Mouse (Mus musculus) 3134 (cell line): ENCODE measurements at regions not wholly inside any gene's neighbourhood (a gene's known extent, or its start where the extent isn't known, plus 50 kb on each side); places are given as distances from the start of the nearest gene placed in this dataset.
A peak's percentile ranks its signal among the peaks of the same experiment; 100 is the strongest.

Source experiments
- DNase-seq: peaks from one replicate; pipeline ENCODE4 v3.0.0-alpha.2; 2011; ENCODE audit warnings: low spot score; ENCODE audit not compliant: insufficient read length; ENCODE audit errors: extremely low read depth

GRCm38 (mm10) chr11:71409211-71409765, 178.8 kb upstream of the Nlrp1b start:
- DNase-seq: no peak

DNA sequence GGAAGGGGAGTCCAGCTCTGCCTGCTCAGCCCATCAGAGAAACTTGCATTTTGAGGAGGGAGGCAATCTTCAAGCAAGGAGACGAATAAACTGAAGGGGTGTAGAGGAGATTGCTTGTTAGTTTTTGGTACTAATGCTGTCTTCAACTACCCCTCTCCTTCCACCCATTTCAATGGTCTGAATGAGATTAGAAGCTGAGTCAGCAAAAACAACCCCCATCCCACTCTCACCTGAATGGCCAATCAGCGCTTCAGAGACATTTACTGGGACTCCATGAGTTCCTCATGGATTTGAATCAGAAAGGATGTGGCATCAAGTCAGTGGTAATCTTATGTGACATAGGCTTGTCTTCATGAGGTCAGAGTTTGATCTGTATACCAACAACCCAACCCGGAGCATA, 180.0 kb upstream of the Nlrp1b start:
- no peak for DNase-seq

DNA sequence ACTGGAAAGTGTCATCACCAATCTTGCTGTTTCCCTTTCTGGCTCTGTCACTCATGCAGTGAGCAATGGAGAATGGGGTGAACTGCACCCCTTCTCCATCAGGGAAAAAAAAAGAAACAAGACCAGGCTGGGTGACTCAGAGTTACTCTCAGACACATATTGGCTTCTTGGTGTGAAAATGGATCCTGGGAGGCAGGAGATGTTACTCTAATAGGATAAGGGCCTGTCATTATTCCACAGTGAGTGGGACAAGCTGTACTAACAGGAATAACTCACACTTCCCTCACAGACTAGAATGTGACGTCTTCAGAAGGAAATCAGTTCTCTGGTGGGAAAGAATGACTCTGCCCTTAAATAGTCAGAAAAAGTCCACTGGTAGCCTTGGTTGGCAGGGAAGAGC, 181.4 kb upstream of the Nlrp1b start:
- DNase-seq: no peak

DNA sequence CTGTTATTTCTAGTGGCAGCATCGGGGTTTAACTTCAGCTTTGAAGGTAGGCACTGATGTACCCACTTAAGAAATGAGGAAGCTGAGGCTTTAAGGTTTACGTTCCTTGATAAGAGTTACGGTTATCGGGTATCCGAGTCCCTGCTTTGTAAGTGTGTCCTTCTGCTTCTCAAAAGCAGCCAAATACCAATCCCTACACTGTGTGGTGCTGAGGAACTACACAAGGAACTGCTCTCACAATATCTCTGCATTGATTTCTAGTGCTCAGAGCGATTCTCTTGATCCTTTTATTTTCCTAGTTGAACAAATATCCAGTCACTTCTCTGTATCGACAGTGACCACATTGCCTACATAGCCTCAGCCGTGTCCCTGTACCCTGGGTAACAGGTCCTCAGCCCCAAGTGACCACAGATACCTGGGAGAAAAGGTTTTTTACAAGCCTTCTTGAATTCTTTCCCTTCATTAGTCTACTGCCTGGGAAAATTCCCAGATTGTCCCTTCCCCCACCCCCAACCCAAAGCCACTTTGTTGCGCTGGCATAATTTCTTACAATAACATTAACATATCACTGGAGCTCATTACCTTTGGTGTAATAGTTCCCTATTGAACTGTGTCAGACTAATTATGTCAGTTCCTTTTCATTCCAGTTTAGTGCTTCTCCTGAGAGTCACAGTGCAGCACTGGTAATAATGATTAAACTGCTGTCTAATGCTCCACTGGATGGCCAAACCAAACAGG, 184.0 kb upstream of the Nlrp1b start:
- DNase-seq: no peak

GRCm38 (mm10) chr11:71415451-71415850, 184.9 kb upstream of the Nlrp1b start:
- no peak for DNase-seq

DNA sequence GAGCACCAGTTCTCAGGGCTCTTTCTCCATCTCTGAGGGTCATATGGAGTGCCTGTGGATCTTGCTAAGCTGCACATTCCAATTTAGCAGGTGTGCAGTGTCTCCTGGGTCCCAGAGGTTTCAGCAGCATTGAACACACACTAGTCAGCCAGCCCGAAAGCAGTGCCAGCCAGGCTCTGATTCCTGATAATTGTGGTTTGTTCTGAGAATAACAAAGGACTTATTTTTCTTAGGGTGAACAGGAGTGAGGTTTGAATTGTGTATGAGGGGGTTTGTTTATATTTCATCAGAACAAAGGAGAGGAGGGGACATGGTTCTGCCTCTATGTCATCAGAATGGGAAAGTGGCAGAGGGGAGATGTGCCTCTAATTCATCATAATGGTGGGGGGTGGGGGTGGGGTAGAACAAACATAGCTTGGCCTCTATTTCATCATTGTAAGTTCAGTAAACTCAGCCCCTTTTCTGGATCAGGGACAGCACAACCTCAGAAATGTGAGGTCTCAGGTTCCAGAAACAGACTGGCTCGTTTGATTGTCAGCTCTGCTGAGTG, 191.8 kb upstream of the Nlrp1b start:
- DNase-seq: no peak

DNA sequence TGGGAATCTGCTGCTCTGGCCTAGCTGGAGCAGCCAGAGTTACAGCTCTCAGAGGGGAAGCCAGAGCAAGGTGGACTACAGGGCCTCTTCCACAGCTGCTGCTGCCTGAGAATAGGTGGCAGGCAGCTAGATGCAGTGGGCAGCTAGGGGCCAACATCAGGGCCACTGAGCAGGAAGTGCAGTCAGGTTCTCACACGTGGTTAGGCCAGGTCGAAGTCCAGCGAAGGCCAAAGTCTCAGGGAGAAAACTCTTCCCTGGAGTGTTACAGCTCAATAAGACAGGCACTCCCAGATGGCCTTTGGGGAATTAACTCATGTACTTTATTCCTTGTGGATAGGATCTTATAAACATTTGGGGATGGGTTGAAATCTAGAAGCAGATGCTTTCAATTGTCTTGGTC, 192.7 kb upstream of the Nlrp1b start:
- no peak for DNase-seq

GRCm38 (mm10) chr11:71424879-71425278, 194.3 kb upstream of the Nlrp1b start:
- DNase-seq: no peak

DNA sequence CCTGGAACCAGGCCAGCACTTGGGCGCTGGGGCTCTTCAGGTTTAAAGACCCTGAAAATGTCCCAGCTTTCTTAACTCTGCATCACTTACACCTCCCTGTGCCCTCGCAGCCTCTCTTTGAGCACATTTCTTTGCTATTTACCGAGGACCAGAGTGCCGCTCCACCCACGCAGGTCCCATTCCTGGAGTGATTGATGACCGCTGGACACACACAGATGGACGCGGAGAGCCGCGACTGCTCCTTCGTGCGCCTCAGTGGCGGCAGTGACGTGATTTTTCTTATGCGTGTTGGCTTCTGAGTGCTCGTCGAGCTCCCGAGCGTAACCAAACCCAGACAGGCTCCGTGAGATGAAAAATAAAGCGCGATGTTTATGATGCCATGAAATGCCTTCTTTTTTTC, 199.2 kb upstream of the Nlrp1b start:
- DNase-seq: peak; percentile 6

- no peak for DNase-seq
Observed at GRCm38 (mm10) chr11:71434241-71434640, 203.7 kb upstream of the Nlrp1b start.

- no peak for DNase-seq
Observed at GRCm38 (mm10) chr11:71434886-71435285, 204.4 kb upstream of the Nlrp1b start.

DNA sequence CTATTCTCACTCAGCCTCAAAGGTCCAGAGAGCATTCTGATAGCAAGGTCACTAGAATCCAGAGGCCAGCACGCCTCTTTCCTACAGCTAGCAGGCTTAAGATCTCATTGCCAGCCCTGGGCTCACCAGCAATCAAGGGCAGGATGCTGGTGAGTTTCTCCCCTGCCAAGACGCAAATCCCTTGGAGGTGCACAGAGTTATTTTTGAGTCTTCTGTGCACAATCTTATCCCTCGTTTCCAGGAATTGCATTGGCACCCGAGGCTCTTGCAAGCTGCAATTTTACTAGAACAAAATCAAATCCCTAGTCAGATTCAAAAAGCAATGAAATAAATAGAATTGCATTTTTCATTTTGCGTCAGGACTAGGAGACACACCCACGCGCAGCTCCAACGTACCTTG, 205.2 kb upstream of the Nlrp1b start:
- no peak for DNase-seq

DNA sequence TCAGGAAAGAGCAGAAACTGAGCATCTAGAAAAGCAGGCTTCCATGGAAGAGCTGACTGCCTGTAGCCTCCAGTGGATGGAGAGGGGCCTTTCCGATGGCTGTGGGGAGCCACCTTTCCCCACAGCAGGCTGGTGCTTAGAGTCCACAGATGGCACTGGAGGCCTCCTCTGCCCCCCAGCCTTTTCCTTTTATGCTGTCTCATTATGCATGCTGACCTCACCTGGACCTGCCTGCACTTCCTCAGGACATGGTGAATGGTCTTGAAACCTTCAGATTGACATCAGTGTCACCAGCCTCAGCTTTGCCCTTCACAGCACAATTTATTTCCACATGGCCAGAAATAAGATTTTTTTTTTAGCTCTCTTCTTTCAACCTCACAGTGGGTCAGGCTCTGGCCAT, 205.8 kb upstream of the Nlrp1b start:
- DNase-seq: no peak

- no peak for DNase-seq
Observed at GRCm38 (mm10) chr11:71436801-71437200, 206.3 kb upstream of the Nlrp1b start.

DNA sequence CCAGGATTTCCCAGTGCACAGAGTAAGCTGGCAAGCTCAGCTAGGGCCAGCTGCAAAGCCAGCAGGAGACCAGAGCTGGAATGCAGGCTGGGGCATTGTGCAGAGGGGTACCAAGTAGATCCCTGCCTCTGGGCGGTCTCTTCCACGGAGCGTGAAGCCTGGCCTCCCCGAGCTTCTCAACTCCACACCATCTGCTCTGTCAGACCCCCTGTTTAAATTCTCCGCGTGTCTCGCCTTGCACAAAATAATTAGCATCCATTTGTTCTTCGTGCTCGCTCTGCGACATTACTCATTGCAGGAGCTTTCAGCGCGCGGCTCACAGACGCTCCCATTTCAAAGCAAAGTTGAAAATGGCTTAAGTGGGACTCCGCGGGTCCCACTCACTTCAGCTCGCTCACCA, 209.3 kb upstream of the Nlrp1b start:
- DNase-seq: no peak

- no peak for DNase-seq
Observed at GRCm38 (mm10) chr11:71440392-71440791, 209.9 kb upstream of the Nlrp1b start.

DNA sequence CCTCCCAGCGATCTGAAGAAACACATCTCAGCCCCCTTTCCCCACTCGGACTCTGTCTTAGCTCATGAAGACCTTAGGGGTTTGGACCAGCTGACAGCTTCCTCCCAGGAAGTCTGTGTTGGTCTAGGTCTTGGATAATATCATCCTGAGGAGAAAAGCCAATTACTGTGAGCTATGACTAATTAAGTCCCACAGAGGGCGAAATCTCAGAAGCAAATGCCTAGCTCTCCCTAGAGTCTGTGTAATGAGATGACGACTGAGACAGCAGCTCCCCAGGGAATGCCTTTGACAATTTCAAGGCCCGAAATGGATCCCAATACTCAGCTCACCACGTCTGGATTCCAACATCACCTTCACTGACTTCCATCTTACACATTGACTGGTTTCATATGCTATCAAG, 213.5 kb upstream of the Nlrp1b start:
- no peak for DNase-seq

DNA sequence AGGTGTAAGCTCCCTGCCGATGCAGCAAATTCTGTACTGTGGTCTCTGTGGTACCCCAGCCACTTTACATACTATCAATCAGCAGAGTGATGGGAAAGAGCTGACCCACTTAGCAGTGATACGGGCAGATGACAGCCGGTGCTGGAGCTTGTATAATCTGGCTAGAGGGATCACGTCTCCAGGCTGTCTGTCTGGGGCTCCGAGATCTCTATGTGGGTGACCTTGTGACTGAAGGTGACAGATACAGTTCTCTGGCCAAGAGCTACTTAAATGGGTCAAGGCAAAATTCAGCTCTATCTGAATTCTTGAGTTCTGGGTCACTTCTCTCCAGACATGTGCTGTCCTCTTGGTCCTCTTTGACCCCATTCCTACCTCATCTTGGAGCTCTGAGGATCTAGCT, 216.1 kb upstream of the Nlrp1b start:
- no peak for DNase-seq

GRCm38 (mm10) chr11:71447841-71448745, 217.6 kb upstream of the Nlrp1b start:
- no peak for DNase-seq

GRCm38 (mm10) chr11:71480094-71480493, 249.6 kb upstream of the Nlrp1b start:
- DNase-seq: no peak

DNA sequence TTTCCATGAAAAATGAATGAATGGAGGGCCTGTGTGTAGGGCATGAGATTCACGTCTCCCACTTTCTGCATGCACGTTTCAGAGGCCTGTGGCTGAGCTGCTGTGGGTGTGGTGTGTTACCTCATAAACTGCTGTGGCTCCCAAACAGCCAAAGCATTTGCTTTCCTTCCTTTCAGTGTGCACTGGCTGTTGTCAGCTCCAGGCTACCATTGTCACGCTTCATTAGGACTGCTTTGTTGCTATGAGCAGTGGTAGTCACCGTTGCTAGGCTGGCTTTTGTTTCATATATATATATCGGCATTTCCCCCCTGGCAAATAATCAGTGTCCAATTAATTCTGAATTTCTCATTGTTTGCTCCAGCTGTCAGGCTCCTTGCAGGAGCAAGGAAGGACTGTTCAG, 251.9 kb upstream of the Wscd1 start:
- no peak for DNase-seq
